Mouse (Mus musculus) embryonic facial prominence, embryonic 12.5 days (tissue): Measurements from ENCODE around the gene Glrb. TPM values are rescaled to one million over a fixed set of nuclear protein-coding genes. Genes with fewer than 3 reads are reported as not detected.

Experiments used
- ATAC-seq: fragments of 200-750 bp; cut with Nextera tagmentation; 2 replicates; pipeline ENCODE4 v1.8.0; 2017; ENCODE audit not compliant: insufficient number of reproducible peaks, insufficient read depth, low FRiP score, low TSS enrichment
- H3K27ac ChIP-seq: fragments of 300-500 bp; sonication (generic); 2 replicates; pipeline ENCODE4 v1.5.1; 2016; ENCODE audit warnings: mild to moderate bottlenecking
- H3K27me3 ChIP-seq: fragments of 300-500 bp; sonication (generic); 2 replicates; pipeline ENCODE4 v1.6.1; 2016; ENCODE audit warnings: mild to moderate bottlenecking, moderate library complexity
- H3K36me3 ChIP-seq: fragments of 300-500 bp; sonication (generic); 2 replicates; pipeline ENCODE4 v1.6.1; 2016; ENCODE audit warnings: mild to moderate bottlenecking
- H3K4me1 ChIP-seq: fragments of 300-500 bp; sonication (generic); 2 replicates; pipeline ENCODE4 v1.6.1; 2016
- H3K4me2 ChIP-seq: fragments of 300-500 bp; sonication (generic); replicated peaks from 2 replicates; pipeline ENCODE4 v1.6.1; 2016; ENCODE audit warnings: mild to moderate bottlenecking, moderate library complexity
- H3K4me3 ChIP-seq: fragments of 300-500 bp; sonication (generic); 2 replicates; pipeline ENCODE4 v1.5.1; 2016; ENCODE audit warnings: mild to moderate bottlenecking
- H3K9ac ChIP-seq: fragments of 300-500 bp; sonication (generic); 2 replicates; pipeline ENCODE4 v1.6.1; 2016; ENCODE audit warnings: mild to moderate bottlenecking, moderate library complexity
- H3K9me3 ChIP-seq: fragments of 300-500 bp; sonication (generic); 2 replicates; pipeline ENCODE4 v1.6.1; 2016; ENCODE audit warnings: mild to moderate bottlenecking, moderate library complexity
- WGBS: fragments of 180-500 bp; shearing (Covaris S2); methylation state at CpG from one replicate; pipeline ENCODE4 v1.1.7; 2016; 5-methylcytosine and 5-hydroxymethylcytosine counted together
- polyA plus RNA-seq: library from polyadenylated mRNA; unstranded; fragments of >200 nt; fragmentation: Nextera tagmentation; extraction: Ambion mirVana; gene quantifications from 2 replicates; pipeline ENCODE4 v1.2.1, GENCODE M21; 2016

Glrb gene
- polyA plus RNA-seq = 14.6 and 15.8 TPM in 2 replicates

DNA sequence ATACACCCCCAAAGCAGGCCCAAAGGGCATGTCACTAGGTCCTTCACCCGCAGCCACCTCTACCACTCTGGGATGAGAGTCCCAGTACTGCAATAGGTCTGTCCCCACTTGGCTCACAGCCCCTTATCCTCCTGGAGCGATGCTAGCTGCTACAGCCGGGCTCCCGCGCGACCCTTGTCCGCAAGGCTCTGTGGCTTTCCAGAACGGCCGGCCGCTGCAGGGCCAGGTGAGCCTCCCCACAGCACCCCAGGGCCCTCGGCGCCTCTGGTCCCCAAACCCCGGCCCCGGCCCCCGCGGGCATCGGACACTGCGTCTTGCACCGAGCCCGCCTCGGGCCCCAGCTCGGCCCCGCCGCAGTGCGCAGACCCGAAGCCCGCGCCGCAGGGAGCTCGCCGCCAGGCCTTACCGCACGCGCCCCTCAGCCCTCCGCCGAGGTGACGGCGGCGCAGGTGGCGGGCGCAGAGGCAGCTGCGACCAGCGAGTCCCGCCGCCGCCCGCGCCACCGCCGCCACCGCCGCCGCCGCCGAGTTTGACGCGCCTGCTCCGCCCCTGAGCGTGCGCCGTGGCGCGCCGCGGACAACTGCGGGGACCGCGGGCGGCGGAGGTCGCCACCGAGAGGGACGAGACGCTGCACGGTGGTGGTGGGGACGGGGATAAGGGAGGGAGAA lies at the start of gene Glrb:
TSS of gene Glrb (minus strand) at position 550 of the 668 bp plus-strand sequence.
- no peaks in the 10 kb centered on the region; the same call in 1 of the 2 replicates for H3K27me3 ChIP-seq
- under 1% methylated on average over 73 of the region's 76 CpGs for WGBS
- H3K9ac ChIP-seq = peak within 1 kb of the TSS; percentile 77
- no peaks in the 10 kb centered on the region for H3K36me3 ChIP-seq
- H3K4me3 ChIP-seq = peak within 1 kb of the TSS; percentile 74
- peak; percentile 88 for ATAC-seq
- peak within 1 kb of the TSS; percentile 83 for H3K4me2 ChIP-seq
- no peak within 1 kb of the TSS; the same call in 1 of the 2 replicates for H3K27ac ChIP-seq
- H3K4me1 ChIP-seq = no peaks in the 10 kb centered on the region
- H3K9me3 ChIP-seq = no peaks in the 10 kb centered on the region

GRCm38 (mm10) chr3:80959965-80960364 lies 46.5 kb upstream of the Glrb start:
- Histone ChIP-seq H3K27ac (no peak overlapping the region), H3K4me1 (no peaks in the 10 kb centered on the region), H3K9ac (no peak overlapping the region), H3K9me3 (no peaks in the 10 kb centered on the region), H3K4me2 (no peak overlapping the region), H3K27me3 (no peaks in the 10 kb centered on the region), H3K36me3 (no peaks in the 10 kb centered on the region), H3K4me3 (no peak overlapping the region)
- ATAC-seq = no peak

GRCm38 (mm10) chr3:80958591-80958990 lies 45.1 kb upstream of the Glrb start:
- H3K4me1 ChIP-seq = no peaks in the 10 kb centered on the region
- H3K36me3 ChIP-seq = no peaks in the 10 kb centered on the region
- no peak overlapping the region for H3K9ac ChIP-seq
- ATAC-seq = no peak
- H3K27me3 ChIP-seq = no peaks in the 10 kb centered on the region
- H3K27ac ChIP-seq = no peak overlapping the region
- 29% methylated on average over 1 of the region's 1 CpGs for WGBS
- H3K4me2 ChIP-seq = no peak overlapping the region
- no peaks in the 10 kb centered on the region for H3K9me3 ChIP-seq
- no peak overlapping the region for H3K4me3 ChIP-seq

GRCm38 (mm10) chr3:80913779-80914284 lies 372 bp upstream of the Glrb start:
- Histone ChIP-seq H3K27me3 (no peaks in the 10 kb centered on the region; the same call in 1 of the 2 replicates), H3K9ac (peak overlapping the region; percentile 77), H3K36me3 (no peaks in the 10 kb centered on the region), H3K4me1 (no peaks in the 10 kb centered on the region), H3K4me3 (peak overlapping the region; percentile 74), H3K4me2 (peak overlapping the region; percentile 83), H3K27ac (no peak overlapping the region), H3K9me3 (no peaks in the 10 kb centered on the region)
- no peak for ATAC-seq
- 21% methylated on average over 6 of the region's 6 CpGs for WGBS

DNA sequence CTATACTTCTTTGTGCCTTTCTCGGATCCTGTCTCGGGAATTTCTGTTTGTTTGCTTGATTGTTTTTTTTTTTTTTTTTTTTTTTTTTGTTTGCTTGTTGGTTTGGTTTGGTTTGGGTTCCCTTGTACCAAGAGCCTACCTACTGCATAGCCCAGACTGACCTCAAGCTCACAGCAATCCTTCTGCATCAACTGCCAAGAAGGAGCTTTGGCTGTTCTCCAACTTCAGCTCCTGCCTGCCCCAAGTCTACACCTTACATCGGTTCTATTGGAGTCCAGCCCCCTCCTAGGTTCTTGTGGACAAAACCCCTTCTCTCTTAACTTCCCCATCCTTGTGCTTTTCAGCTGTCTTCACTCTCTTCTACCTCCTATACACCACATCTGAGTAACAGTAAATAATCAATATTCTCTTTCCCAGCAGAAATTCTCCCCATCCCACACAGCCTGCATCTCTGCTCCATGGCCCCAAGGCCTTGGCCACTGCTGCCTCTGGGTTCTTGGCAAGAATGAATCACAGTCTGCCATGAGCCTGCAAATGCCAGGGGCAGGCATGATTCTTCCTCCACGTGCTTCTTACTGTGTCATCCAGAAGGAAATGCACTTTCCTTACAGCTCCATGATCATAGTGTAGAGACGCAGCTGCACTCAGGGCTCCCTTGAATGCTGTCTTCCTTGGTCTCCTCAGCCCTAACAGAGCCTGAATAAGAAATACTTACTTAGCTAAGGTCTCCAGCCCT lies 18.5 kb downstream of the Glrb start:
- Histone ChIP-seq H3K9me3 (no peaks in the 10 kb centered on the region), H3K27ac (no peak overlapping the region), H3K4me2 (no peak overlapping the region), H3K36me3 (no peaks in the 10 kb centered on the region), H3K4me1 (peaks cover 5% of the 10 kb centered on the region; the same call in 1 of the 2 replicates), H3K4me3 (no peak overlapping the region), H3K9ac (no peak overlapping the region), H3K27me3 (no peaks in the 10 kb centered on the region)
- WGBS = 76% methylated on average over 5 of the region's 5 CpGs
- no peak for ATAC-seq

- Histone ChIP-seq H3K4me3 (no peak overlapping the region), H3K4me2 (no peak overlapping the region), H3K4me1 (peaks cover 5% of the 10 kb centered on the region; the same call in 1 of the 2 replicates), H3K27ac (no peak overlapping the region), H3K36me3 (no peaks in the 10 kb centered on the region), H3K27me3 (no peaks in the 10 kb centered on the region), H3K9me3 (no peaks in the 10 kb centered on the region), H3K9ac (no peak overlapping the region)
- ATAC-seq = no peak
- 91% methylated on average over 5 of the region's 5 CpGs for WGBS
Measured at GRCm38 (mm10) chr3:80894328-80894727, 19.1 kb downstream of the Glrb start.

DNA sequence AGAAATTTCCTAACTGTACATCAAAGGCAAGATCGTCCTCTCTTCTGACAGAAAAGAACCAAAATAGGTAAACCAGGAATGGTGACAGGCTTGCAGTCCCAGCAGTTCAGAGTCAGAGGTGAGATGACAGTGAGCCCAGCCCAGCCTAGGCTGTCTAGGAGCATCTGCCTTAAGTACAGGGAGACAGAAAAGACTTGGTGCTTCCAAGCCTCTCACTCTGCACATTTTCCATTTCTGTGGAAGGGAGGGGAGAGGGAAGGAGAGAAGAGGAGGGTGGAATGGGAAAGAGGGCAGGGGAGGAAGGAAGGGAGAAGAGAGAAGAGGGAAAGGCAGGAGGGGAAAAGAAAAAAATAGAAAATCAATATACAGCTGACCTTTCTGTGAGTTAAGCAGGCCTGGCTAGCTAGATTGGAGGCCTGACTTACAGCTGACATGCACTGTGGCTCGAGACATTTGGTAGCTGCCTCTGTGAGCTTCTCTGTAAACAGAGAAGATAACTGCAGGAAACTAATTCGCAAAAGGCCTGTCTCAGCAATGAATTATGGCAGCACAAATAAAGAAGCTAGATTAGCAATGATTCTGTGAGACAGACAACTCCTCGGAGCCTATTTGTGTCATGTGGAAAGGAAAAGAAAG lies 20.3 kb downstream of the Glrb start:
- Histone ChIP-seq H3K9ac (no peak overlapping the region), H3K27ac (peak overlapping the region; percentile 1; the same call in 1 of the 2 replicates)
- 51% methylated on average over 4 of the region's 4 CpGs for WGBS

DNA sequence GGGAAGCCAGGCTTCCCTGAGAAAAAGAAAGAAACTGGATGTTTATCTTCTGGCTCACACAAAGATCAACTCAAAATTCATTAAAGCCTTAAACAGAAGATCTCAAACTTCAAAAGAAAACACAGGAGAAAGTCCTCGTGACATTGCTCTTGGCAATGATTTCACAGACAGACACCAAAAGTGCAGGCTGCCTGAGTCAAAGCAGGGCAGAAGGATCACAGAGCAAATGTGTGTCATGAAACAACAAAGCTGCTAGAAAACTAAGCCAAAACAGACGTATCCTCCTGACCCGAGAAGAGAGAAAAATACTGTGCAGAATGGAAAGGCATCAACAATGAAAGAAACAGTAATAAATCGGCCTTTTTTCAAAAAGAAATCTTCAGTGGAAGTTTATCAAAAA lies 22.4 kb downstream of the Glrb start:
- Histone ChIP-seq H3K27me3 (no peaks in the 10 kb centered on the region), H3K4me2 (no peak overlapping the region), H3K36me3 (no peaks in the 10 kb centered on the region), H3K4me3 (no peak overlapping the region), H3K9me3 (no peaks in the 10 kb centered on the region), H3K4me1 (peaks cover 5% of the 10 kb centered on the region; the same call in 1 of the 2 replicates), H3K9ac (no peak overlapping the region), H3K27ac (no peak overlapping the region)
- WGBS = 32% methylated on average over 4 of the region's 4 CpGs
- ATAC-seq = no peak

More for the DNA sequence above, 20.3 kb downstream of the Glrb start:
- Histone ChIP-seq H3K36me3 (no peaks in the 10 kb centered on the region), H3K4me3 (no peak overlapping the region), H3K4me1 (peaks cover 5% of the 10 kb centered on the region; the same call in 1 of the 2 replicates), H3K4me2 (no peak overlapping the region), H3K27me3 (no peaks in the 10 kb centered on the region), H3K9me3 (no peaks in the 10 kb centered on the region)
- no peak for ATAC-seq

DNA sequence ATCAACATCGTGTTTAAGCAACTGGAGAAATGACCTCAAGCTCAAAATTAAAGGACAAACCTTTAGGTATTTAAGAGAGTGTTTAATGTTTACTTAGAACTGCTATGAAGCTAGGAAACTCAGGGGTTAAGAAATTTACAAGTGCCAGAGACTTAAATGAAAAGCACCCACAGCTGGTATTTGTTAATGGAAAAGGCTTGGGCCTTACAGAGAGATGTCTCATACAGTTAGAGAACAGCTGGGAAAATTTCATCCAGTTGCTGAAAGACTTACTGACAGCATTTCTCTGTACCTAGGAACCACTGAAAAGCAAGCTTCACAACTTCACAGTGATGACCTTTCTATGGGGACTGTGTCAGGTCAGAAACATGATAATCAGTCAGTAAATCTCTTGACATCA lies 28.3 kb downstream of the Glrb start:
- WGBS = 38% methylated on average over 1 of the region's 1 CpGs

DNA sequence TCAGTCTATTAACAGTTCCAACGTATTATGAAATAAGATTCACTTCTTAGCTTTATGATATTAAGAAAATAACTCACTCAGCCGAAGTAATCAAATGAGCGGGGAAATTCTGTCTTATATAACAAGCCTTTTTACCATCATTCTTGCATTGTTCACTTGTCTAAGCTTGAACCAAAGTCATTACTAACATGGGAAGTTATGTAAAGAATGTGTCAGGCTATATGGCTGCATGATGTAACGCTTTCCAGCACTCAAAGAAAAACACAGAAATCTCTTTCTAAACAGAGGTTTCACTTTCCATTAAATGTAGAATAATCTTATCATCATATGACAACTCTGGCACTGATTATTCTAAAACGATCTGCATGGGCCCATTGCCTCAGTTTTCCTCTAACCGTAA lies 29.9 kb downstream of the Glrb start:
- Histone ChIP-seq H3K9ac (no peak overlapping the region), H3K36me3 (no peaks in the 10 kb centered on the region), H3K9me3 (no peaks in the 10 kb centered on the region), H3K4me3 (no peak overlapping the region), H3K27ac (no peak overlapping the region), H3K4me2 (no peak overlapping the region), H3K27me3 (no peaks in the 10 kb centered on the region), H3K4me1 (peaks cover 10% of the 10 kb centered on the region; the same call in 1 of the 2 replicates)
- WGBS = 42% methylated on average over 6 of the region's 6 CpGs
- no peak for ATAC-seq

More for the DNA sequence above, 28.3 kb downstream of the Glrb start:
- Histone ChIP-seq H3K4me1 (peaks cover 10% of the 10 kb centered on the region; the same call in 1 of the 2 replicates), H3K27ac (no peak overlapping the region), H3K9me3 (no peaks in the 10 kb centered on the region), H3K4me3 (no peak overlapping the region), H3K4me2 (no peak overlapping the region), H3K36me3 (no peaks in the 10 kb centered on the region), H3K9ac (no peak overlapping the region), H3K27me3 (no peaks in the 10 kb centered on the region)
- ATAC-seq = no peak

GRCm38 (mm10) chr3:80880660-80881293 lies 32.7 kb downstream of the Glrb start:
- no peak for ATAC-seq
- 74% methylated on average over 6 of the region's 6 CpGs for WGBS
- peaks cover 10% of the 10 kb centered on the region; the same call in 1 of the 2 replicates for H3K4me1 ChIP-seq
- H3K27me3 ChIP-seq = no peaks in the 10 kb centered on the region
- H3K4me2 ChIP-seq = no peak overlapping the region
- no peaks in the 10 kb centered on the region for H3K36me3 ChIP-seq
- H3K4me3 ChIP-seq = no peak overlapping the region
- no peak overlapping the region for H3K9ac ChIP-seq
- no peaks in the 10 kb centered on the region for H3K9me3 ChIP-seq
- no peak overlapping the region for H3K27ac ChIP-seq
